Mouse (Mus musculus): Measurements from ENCODE around the gene Borcs7.

DNA sequence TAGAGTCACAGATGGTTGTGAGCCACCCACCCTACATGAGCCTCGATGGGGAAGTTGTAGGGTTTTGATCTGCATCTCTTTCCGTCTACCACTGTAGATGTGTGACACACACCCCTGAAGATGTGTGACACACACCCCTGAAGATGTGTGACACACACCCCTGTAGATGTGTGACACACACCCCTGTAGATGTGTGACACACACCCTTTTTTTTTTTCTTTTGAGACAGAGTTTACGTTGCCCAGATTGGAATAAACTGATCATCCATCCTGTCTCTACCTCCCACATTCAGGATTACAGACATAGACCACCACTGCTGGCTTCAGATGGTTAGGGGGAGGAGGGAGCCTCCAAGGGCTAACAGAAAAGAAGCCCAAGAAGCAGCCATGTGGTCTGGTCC, 39.2 kb downstream of the Borcs7 start:
- TF ChIP-seq USF1 (IDR thresholded peaks at IDR 0.05; ENCODE audit: low read depth) (no peak), MAX (IDR thresholded peaks at IDR 0.05; ENCODE audit: low read depth) (no peak), POLR2A (IDR thresholded peaks at IDR 0.05; ENCODE audit: insufficient read length, low read depth) (no peak), CEBPB (IDR thresholded peaks at IDR 0.05; ENCODE audit: insufficient read depth, poor library complexity, severe bottlenecking) (no peak), POLR2AphosphoS2 (IDR thresholded peaks at IDR 0.05; ENCODE audit: insufficient read length, low read depth) (no peak), SRF (IDR thresholded peaks at IDR 0.05; ENCODE audit: control insufficient read depth, insufficient read length, low read depth) (no peak), TCF3 (IDR thresholded peaks at IDR 0.05; ENCODE audit: insufficient read length, low read depth) (no peak), TCF12 (IDR thresholded peaks at IDR 0.05; ENCODE audit: insufficient read depth, poor library complexity, severe bottlenecking) (no peak), REST (IDR thresholded peaks at IDR 0.05; ENCODE audit: insufficient read depth, insufficient read length) (no peak)

All from myocyte (in vitro differentiated cells).